Mouse (Mus musculus) heart, adult 2 months (tissue): Measurements from ENCODE around the gene Plcl2.

Source experiments
- CTCF ChIP-seq: fragments of 200-600 bp; IDR thresholded peaks from 2 replicates; pipeline ENCODE4 v1.8.1; 2022; ENCODE audit warnings: antibody characterized with exemption, mild to moderate bottlenecking, moderate library complexity
- EP300 ChIP-seq: fragments of 200-500 bp; IDR thresholded peaks from 2 replicates; pipeline ENCODE4 v1.6.1; 2011; ENCODE audit warnings: low read depth, low read length, control low read depth; ENCODE audit not compliant: insufficient read depth
- POLR2A ChIP-seq: fragments of 200-500 bp; IDR thresholded peaks from 2 replicates; pipeline ENCODE4 v1.6.1; 2011; ENCODE audit warnings: mild to moderate bottlenecking, low read depth, low read length, control low read depth; ENCODE audit not compliant: insufficient read depth

- TF ChIP-seq POLR2A (no peak), CTCF (no peak), EP300 (no peak)
Observed at GRCm38 (mm10) chr17:50580416-50580815, 71.2 kb downstream of the Plcl2 start.
